Mouse (Mus musculus) CH12.LX (cell line): ENCODE data around the gene Ddx27. TPM values are rescaled to one million over a fixed set of nuclear protein-coding genes. Genes with fewer than 3 reads are reported as not detected.
A peak's percentile ranks its signal among the peaks of the same experiment; 100 is the strongest.

Source experiments
- DNase-seq: peaks from one replicate; pipeline ENCODE4 v3.0.0-alpha.2; 2013; ENCODE audit errors: extremely low read depth
- H3K27ac ChIP-seq: 2 replicates; pipeline ENCODE4 v1.5.1; 2012; ENCODE audit warnings: low read depth, mild to moderate bottlenecking, control low read depth, moderate library complexity; ENCODE audit not compliant: insufficient read depth
- H3K27me3 ChIP-seq: replicated peaks from 2 replicates; pipeline ENCODE3; 2012; ENCODE audit warnings: inconsistent platforms
- H3K36me3 ChIP-seq, 2 experiments: replicated peaks in 1 of 2; 2 replicates each; pipeline versions ENCODE3 to v1.6.1; 2012; ENCODE audit warnings: inconsistent platforms in 1 of 2, low read length in 1 of 2, mild to moderate bottlenecking in 1 of 2, mixed read lengths in 1 of 2, moderate library complexity in 1 of 2; ENCODE audit not compliant: control insufficient read depth in 1 of 2, insufficient read depth in 1 of 2
- H3K4me1 ChIP-seq, 2 experiments: 2 replicates each; pipeline ENCODE4 v1.6.1; 2012; ENCODE audit warnings: inconsistent platforms in 1 of 2, moderate library complexity in 1 of 2; ENCODE audit not compliant: insufficient read depth in 2 of 2, control insufficient read depth in 1 of 2
- H3K4me2 ChIP-seq: 2 replicates; pipeline ENCODE4 v1.6.1; 2012; ENCODE audit warnings: low read depth, mild to moderate bottlenecking, control low read depth; ENCODE audit not compliant: poor library complexity, insufficient read depth, severe bottlenecking
- H3K4me3 ChIP-seq, 3 experiments: fragments of 150-350 bp in 1 of 3; sonication (generic) in 1 of 3; replicated peaks in 1 of 3; 2 replicates each; pipeline versions ENCODE3 to v1.5.1; 2011 to 2012; ENCODE audit warnings: low read depth in 2 of 3, low read length in 2 of 3, mild to moderate bottlenecking in 2 of 3, moderate library complexity in 2 of 3, control low read depth in 1 of 3, improper control_type of control experiment in 1 of 3, inconsistent platforms in 1 of 3, mixed read lengths in 1 of 3; ENCODE audit not compliant: poor library complexity in 1 of 3
- H3K79me2 ChIP-seq: replicated peaks from 2 replicates; pipeline ENCODE4 v1.6.1; 2012; ENCODE audit warnings: mild to moderate bottlenecking, moderate library complexity; ENCODE audit not compliant: control insufficient read depth, poor library complexity, insufficient read depth, severe bottlenecking; ENCODE audit errors: extremely low read depth
- H3K9ac ChIP-seq: 2 replicates; pipeline ENCODE4 v1.6.1; 2012; ENCODE audit warnings: low read depth, mild to moderate bottlenecking, control low read depth, moderate library complexity; ENCODE audit not compliant: insufficient read depth
- H3K9me3 ChIP-seq: replicated peaks from 2 replicates; pipeline ENCODE3; 2012; ENCODE audit warnings: low read length, inconsistent platforms, mixed read lengths
- CHD1 ChIP-seq: IDR thresholded peaks from 2 replicates; pipeline ENCODE4 v1.6.1; 2012; ENCODE audit warnings: low read depth, low read length, improper control_type of control experiment, inconsistent platforms
- CHD2 ChIP-seq: IDR thresholded peaks from 2 replicates; pipeline ENCODE4 v1.6.1; 2011; ENCODE audit warnings: low read length, improper control_type of control experiment
- CTCF ChIP-seq, 2 experiments: IDR thresholded peaks in 1 of 2; conservative IDR thresholded peaks in 1 of 2; 2 replicates each; pipeline ENCODE4 v1.5.1; 2011 to 2012; ENCODE audit warnings: low read depth in 2 of 2, low read length in 2 of 2, improper control_type of control experiment in 1 of 2, inconsistent platforms in 1 of 2, mild to moderate bottlenecking in 1 of 2, moderate library complexity in 1 of 2
- E2F4 ChIP-seq: IDR thresholded peaks from 2 replicates; pipeline ENCODE4 v1.6.1; 2011; ENCODE audit warnings: low read depth, low read length, improper control_type of control experiment; ENCODE audit not compliant: insufficient replicate concordance
- EP300 ChIP-seq: IDR thresholded peaks from 2 replicates; pipeline ENCODE4 v1.6.1; 2011; ENCODE audit warnings: low read length, improper control_type of control experiment
- ETS1 ChIP-seq: conservative IDR thresholded peaks from 2 replicates; pipeline ENCODE4 v1.6.1; 2012; ENCODE audit warnings: low read depth, mild to moderate bottlenecking, inconsistent platforms, low read length, improper control_type of control experiment, moderate library complexity
- JUN ChIP-seq: IDR thresholded peaks from 2 replicates; pipeline ENCODE4 v1.6.1; 2011; ENCODE audit warnings: low read depth, mild to moderate bottlenecking, low read length, improper control_type of control experiment, moderate library complexity; ENCODE audit not compliant: insufficient read depth
- KAT2A ChIP-seq: IDR thresholded peaks from 2 replicates; pipeline ENCODE4 v1.6.1; 2012; ENCODE audit warnings: low read length, improper control_type of control experiment, inconsistent platforms; ENCODE audit not compliant: insufficient replicate concordance
- MAFK ChIP-seq: IDR thresholded peaks from 2 replicates; pipeline ENCODE4 v1.6.1; 2011; ENCODE audit warnings: low read length, improper control_type of control experiment; ENCODE audit not compliant: insufficient replicate concordance
- MAX ChIP-seq: IDR thresholded peaks from 2 replicates; pipeline ENCODE4 v1.6.1; 2011; ENCODE audit warnings: low read length, improper control_type of control experiment
- MAZ ChIP-seq: IDR thresholded peaks from 2 replicates; pipeline ENCODE4 v1.6.1; 2012; ENCODE audit warnings: low read depth, mild to moderate bottlenecking, inconsistent platforms, low read length, improper control_type of control experiment, moderate library complexity
- MEF2A ChIP-seq: IDR thresholded peaks from 2 replicates; pipeline ENCODE4 v1.6.1; 2014; ENCODE audit warnings: low read depth, mild to moderate bottlenecking, inconsistent platforms, low read length, improper control_type of control experiment, borderline replicate concordance
- MXI1 ChIP-seq: IDR thresholded peaks from 2 replicates; pipeline ENCODE4 v1.6.1; 2011; ENCODE audit warnings: mild to moderate bottlenecking, low read depth, low read length, improper control_type of control experiment
- MYC ChIP-seq: IDR thresholded peaks from 2 replicates; pipeline ENCODE4 v1.6.1; 2011; ENCODE audit warnings: low read depth, mild to moderate bottlenecking, improper control_type of control experiment, low read length
- NELFE ChIP-seq: IDR thresholded peaks from 2 replicates; pipeline ENCODE4 v1.6.1; 2011; ENCODE audit warnings: low read depth, low read length, improper control_type of control experiment
- POLR2A ChIP-seq: IDR thresholded peaks from 2 replicates; pipeline ENCODE4 v1.6.1; 2011; ENCODE audit warnings: low read depth, mild to moderate bottlenecking, improper control_type of control experiment, low read length
- RAD21 ChIP-seq: IDR thresholded peaks from 2 replicates; pipeline ENCODE4 v1.6.1; 2011; ENCODE audit warnings: low read depth, mild to moderate bottlenecking, low read length, improper control_type of control experiment, moderate library complexity
- RCOR1 ChIP-seq: conservative IDR thresholded peaks from 2 replicates; pipeline ENCODE4 v1.6.1; 2012; ENCODE audit warnings: low read depth, mild to moderate bottlenecking, inconsistent platforms, low read length, improper control_type of control experiment
- SMC3 ChIP-seq: IDR thresholded peaks from 2 replicates; pipeline ENCODE4 v1.6.1; 2011; ENCODE audit warnings: low read depth, low read length, improper control_type of control experiment
- TBP ChIP-seq: conservative IDR thresholded peaks from 2 replicates; pipeline ENCODE4 v1.6.1; 2011; ENCODE audit warnings: low read depth, low read length, improper control_type of control experiment
- USF1 ChIP-seq: IDR thresholded peaks from 2 replicates; pipeline ENCODE4 v1.6.1; 2014; ENCODE audit warnings: low read depth, mild to moderate bottlenecking, inconsistent platforms, low read length, improper control_type of control experiment
- USF2 ChIP-seq: conservative IDR thresholded peaks from 2 replicates; pipeline ENCODE4 v1.6.1; 2011; ENCODE audit warnings: low read depth, low read length, improper control_type of control experiment
- ZC3H11A ChIP-seq: IDR thresholded peaks from 2 replicates; pipeline ENCODE4 v1.6.1; 2012; ENCODE audit warnings: low read depth, mild to moderate bottlenecking, inconsistent platforms, low read length, improper control_type of control experiment
- dilution Hi-C: fragments of 300-500 bp; cut with MboI; formaldehyde crosslinking; loops from 2 replicates; pipeline ENCODE4 v1.14.3; 2020; ENCODE audit warnings: low sequenced_read_pairs; ENCODE audit not compliant: extremely low pct_unique_long_range_greater_than_20kb, extremely low pct_ligation_motif_present
- in situ Hi-C: fragments of 300-500 bp; cut with MboI; formaldehyde crosslinking; loops from 3 replicates; pipeline ENCODE4 v1.14.3; 2019; ENCODE audit warnings: low sequenced_read_pairs, low pct_ligation_motif_present, low pct_unique_long_range_greater_than_20kb, mixed read lengths
- polyA plus RNA-seq: library from polyadenylated mRNA; unstranded; fragments of >175 nt; gene quantifications from 2 replicates; pipeline ENCODE4 v1.2.1, GENCODE M21; 2012; ENCODE audit warnings: low read depth; ENCODE audit not compliant: insufficient read length
- total RNA-seq, 2 experiments: library from RNA; depleted of rRNA; stranded (reverse); fragments of 300-350 nt in 1 of 2; fragments of >200 nt in 1 of 2; gene quantifications; 2 replicates each; pipeline ENCODE4 v1.2.3; 2012 to 2014

Gene Ddx27
- total and polyA plus RNA-seq, 3 experiments, result 139 to 224 (median 157) TPM

- dilution Hi-C loops, result no loop called here
- peaks cover 22% of the 10 kb centered on the region for H3K79me2 ChIP-seq
- no peak overlapping the region for H3K9ac ChIP-seq
- TF ChIP-seq MYC (no peak), RCOR1 (no peak), ZC3H11A (no peak), CTCF (conservative IDR thresholded peaks at IDR 0.05 in 1 of 2, IDR thresholded peaks at IDR 0.05 in 1 of 2; ENCODE audit: low read depth in 2 of 2, low read length in 2 of 2) (no peak), SMC3 (no peak), POLR2A (no peak), MAFK (no peak), MAZ (no peak), USF1 (no peak), RAD21 (no peak), MXI1 (no peak), MAX (no peak), CHD1 (no peak), JUN (no peak), ETS1 (no peak), TBP (no peak)
- H3K36me3 ChIP-seq, result peaks cover 29 to 51% of the 10 kb centered on the region in 2 experiments
- no peak for DNase-seq
- H3K4me2 ChIP-seq, result no peak overlapping the region
- H3K4me1 ChIP-seq, result peaks cover 2 to 40% of the 10 kb centered on the region in 2 experiments; a peak in 2 of 4 replicates
- H3K4me3 ChIP-seq, result peak overlapping the region in 1 of 3 experiments; percentile 40
- H3K27ac ChIP-seq, result no peak overlapping the region
- no peaks in the 10 kb centered on the region for H3K27me3 ChIP-seq
- H3K9me3 ChIP-seq, result no peaks in the 10 kb centered on the region
- in situ Hi-C loops, result no loop called here
Observed at GRCm38 (mm10) chr2:167059536-167059935, 44.5 kb downstream of the Ddx27 start.

GRCm38 (mm10) chr2:167059960-167060359 lies 45.0 kb downstream of the Ddx27 start:
- TF ChIP-seq E2F4 (no peak), POLR2A (no peak), KAT2A (no peak), USF2 (no peak), NELFE (no peak), EP300 (no peak), CHD2 (no peak), MAFK (no peak), SMC3 (no peak), MYC (no peak), MEF2A (no peak)
- TF ChIP-seq, all 38 proteins: peak for 0
- DNase-seq, result no peak
- Histone ChIP-seq H3K27me3 (no peaks in the 10 kb centered on the region), H3K9me3 (no peaks in the 10 kb centered on the region), H3K4me2 (0 out of 2 replicates have a peak overlapping the region, but pooled peaks have one; percentile 68), H3K9ac (no peak overlapping the region), H3K36me3 (peaks cover 31 to 51% of the 10 kb centered on the region in 2 experiments), H3K4me3 (peak overlapping the region in 1 of 3 experiments; percentile 40), H3K27ac (no peak overlapping the region), H3K4me1 (peaks cover 2 to 35% of the 10 kb centered on the region in 2 experiments; a peak in 2 of 4 replicates), H3K79me2 (peaks cover 25% of the 10 kb centered on the region)
- dilution Hi-C loops (no loop called here), in situ Hi-C loops (loop anchor here (10.0 kb wide), 2 partner anchors 365 to 425 kb away; partner anchors contain the start of gene Slc9a8)
